Comparison of ENCODE assay signal across 17 mouse cellular contexts in the genomic region with DNA sequence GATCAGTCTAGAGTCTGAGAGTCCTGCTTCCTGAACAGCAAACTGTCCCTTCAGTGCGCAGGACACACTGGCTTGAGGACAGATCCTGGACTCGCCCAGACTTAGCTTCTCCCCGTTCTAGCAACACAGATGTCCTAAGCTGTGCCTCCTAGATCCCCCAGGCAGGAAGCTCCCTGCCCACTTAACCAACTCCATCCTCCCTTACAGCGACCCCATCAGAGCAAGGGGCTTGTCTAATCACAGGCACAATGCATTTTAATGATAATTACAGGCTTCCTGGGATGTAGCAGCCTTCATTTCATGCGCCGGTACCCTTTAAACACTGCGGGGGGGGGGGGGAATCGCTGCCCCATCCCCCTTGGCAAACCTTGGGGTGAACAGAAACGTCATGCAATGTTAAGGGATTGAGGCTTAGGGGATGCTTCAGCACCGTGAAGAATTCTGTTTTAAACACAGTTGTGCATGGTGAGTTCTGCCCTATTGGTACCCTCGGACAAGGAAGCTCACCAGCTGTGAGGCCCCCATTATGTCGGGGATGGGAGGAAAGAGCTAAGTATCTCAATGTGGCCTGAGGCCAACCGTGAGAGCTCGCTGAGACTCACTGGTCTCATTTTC.
DNase-seq lines count a peak whose midpoint lies in the region; ATAC-seq lines count a peak whose summit lies in the region.
"Had no signal": no experiment of that assay in that cellular context is flagged by ENCODE, and none has a peak within 500 bp of the region (broad histone marks: within the 10 kb centered on the region; RNA-seq: fewer than 3 reads in every experiment).

No protein-coding gene starts in this region.

- H3K4me2 ChIP-seq in neural tube, embryonic 11.5 days (ENCODE audit: low read depth) = 0 out of 2 replicates have a peak overlapping the region, but pooled peaks have one; percentile 2
- no peak overlapping the region for H3K4me2 ChIP-seq in hindbrain, embryonic 11.5 days (replicated peaks; ENCODE audit: low read depth, low read length)
- H3K4me2 ChIP-seq in midbrain, embryonic 12.5 days (replicated peaks) = peak overlapping the region; percentile 29
- H3K4me2 ChIP-seq: heart, embryonic 12.5 days had no signal

- no peak overlapping the region for H3K9ac ChIP-seq in neural tube, embryonic 11.5 days (ENCODE audit: low read length)
- H3K9ac ChIP-seq in hindbrain, embryonic 11.5 days (ENCODE audit: low read depth, low read length) = no peak overlapping the region; the same call in 1 of the 2 replicates
- H3K9ac ChIP-seq in midbrain, embryonic 12.5 days (replicated peaks) = no peak overlapping the region
- H3K9ac ChIP-seq: heart, embryonic 12.5 days; liver, postnatal 0 days had no signal

- H3K4me1 ChIP-seq in neural tube, embryonic 11.5 days (ENCODE audit: control insufficient read depth, insufficient read depth, low read length) = peaks cover 9% of the 10 kb centered on the region
- no peaks in the 10 kb centered on the region for H3K4me1 ChIP-seq in hindbrain, embryonic 11.5 days (replicated peaks; ENCODE audit: control insufficient read depth, insufficient read depth, low read length)
- H3K4me1 ChIP-seq in midbrain, embryonic 12.5 days = peaks cover 19% of the 10 kb centered on the region
- H3K4me1 ChIP-seq: heart, embryonic 12.5 days had no signal

- no peak overlapping the region for H3K27ac ChIP-seq in neural tube, embryonic 11.5 days (ENCODE audit: low read depth, low read length)
- no peak overlapping the region for H3K27ac ChIP-seq in hindbrain, embryonic 11.5 days (ENCODE audit: low read depth, low read length)
- H3K27ac ChIP-seq in midbrain, embryonic 12.5 days (replicated peaks) = peak overlapping the region; percentile 44
- H3K27ac ChIP-seq: layer of hippocampus, adult 2 months had no signal

- WGBS in neural tube, embryonic 11.5 days = 14% methylated on average over 14 of the region's 14 CpGs
- WGBS in hindbrain, embryonic 11.5 days = 22% methylated on average over 14 of the region's 14 CpGs
- 8% methylated on average over 14 of the region's 14 CpGs for WGBS in midbrain, embryonic 12.5 days

- ATAC-seq in neural tube, embryonic 11.5 days (ENCODE audit: insufficient read depth, low FRiP score, low TSS enrichment) = peak; percentile 84
- ATAC-seq in hindbrain, embryonic 11.5 days (ENCODE audit: low FRiP score) = peak; percentile 89
- peak; percentile 79 for ATAC-seq in midbrain, embryonic 12.5 days (ENCODE audit: low FRiP score, low read depth)
- ATAC-seq in frontal cortex, adult (ENCODE audit: low TSS enrichment) = no peak
- ATAC-seq: liver, postnatal 0 days had no signal

- H3K27me3 ChIP-seq in neural tube, embryonic 11.5 days (ENCODE audit: control insufficient read depth, insufficient read depth, low read length) = 0 out of 2 replicates have a peak, but pooled peaks cover 2% of the 10 kb centered on the region
- no peaks in the 10 kb centered on the region; the same call in 1 of the 2 replicates for H3K27me3 ChIP-seq in hindbrain, embryonic 11.5 days (ENCODE audit: control insufficient read depth, insufficient read depth, low read length)
- H3K27me3 ChIP-seq in midbrain, embryonic 12.5 days = peaks cover 55% of the 10 kb centered on the region

- H3K4me3 ChIP-seq in neural tube, embryonic 11.5 days (ENCODE audit: low read depth, low read length) = no peak overlapping the region
- no peak overlapping the region for H3K4me3 ChIP-seq in hindbrain, embryonic 11.5 days (ENCODE audit: low read depth, low read length)
- no peak overlapping the region for H3K4me3 ChIP-seq in midbrain, embryonic 12.5 days
- H3K4me3 ChIP-seq: heart, embryonic 12.5 days; layer of hippocampus, adult 2 months had no signal

- intact Hi-C loops in left cerebral cortex, postnatal 10 days (cut with DNase I) = no loop called here

- DNase-seq in neural tube, embryonic 11.5 days (ENCODE audit: low spot score) = peak; percentile 64
- DNase-seq in neural tube, embryonic 10.5 days (ENCODE audit: extremely low spot score, low spot score) = no peak
- DNase-seq in hindbrain, embryonic 11.5 days (ENCODE audit: low spot score) = peak; percentile 44
- no peak for DNase-seq in left cerebral cortex, postnatal 10 days (ENCODE audit: extremely low spot score in 1 of 2, low spot score in 2 of 2)
- no peak for DNase-seq in gastrocnemius, postnatal 25 days
- no peak for DNase-seq in frontal cortex, postnatal 36 days (ENCODE audit: low spot score in 2 of 2)
- DNase-seq: adrenal gland, adult 2 months; cerebellum, adult 9-10 months; heart, postnatal 4 days; kidney, adult 9 months; liver, postnatal 0 days; lung, postnatal 36 days; thymus, postnatal 36 days had no signal

- H3K36me3 ChIP-seq in neural tube, embryonic 11.5 days (ENCODE audit: control insufficient read depth, insufficient read depth, low read length) = no peaks in the 10 kb centered on the region
- no peaks in the 10 kb centered on the region for H3K36me3 ChIP-seq in hindbrain, embryonic 11.5 days (ENCODE audit: control insufficient read depth, insufficient read depth, low read length)
- H3K36me3 ChIP-seq in midbrain, embryonic 12.5 days = no peaks in the 10 kb centered on the region
- H3K36me3 ChIP-seq: heart, embryonic 12.5 days had no signal

- no peaks in the 10 kb centered on the region for H3K9me3 ChIP-seq in neural tube, embryonic 11.5 days (ENCODE audit: control insufficient read depth, low read length)
- no peaks in the 10 kb centered on the region for H3K9me3 ChIP-seq in hindbrain, embryonic 11.5 days (ENCODE audit: control insufficient read depth, low read length)
- H3K9me3 ChIP-seq in midbrain, embryonic 12.5 days = no peaks in the 10 kb centered on the region
- H3K9me3 ChIP-seq: heart, embryonic 12.5 days had no signal

Comparison
In these comparisons a context has a peak if more than half of its experiments do, and no peak if none do; other contexts are left out.
1. DNase-seq: peak in neural tube, embryonic 11.5 days (single experiment) and hindbrain, embryonic 11.5 days (single experiment); none in neural tube, embryonic 10.5 days (single experiment), left cerebral cortex, postnatal 10 days (0 of 2), gastrocnemius, postnatal 25 days (single experiment) and frontal cortex, postnatal 36 days (0 of 2).